9 mouse cellular contexts compared by ENCODE assay signal in the genomic region with DNA sequence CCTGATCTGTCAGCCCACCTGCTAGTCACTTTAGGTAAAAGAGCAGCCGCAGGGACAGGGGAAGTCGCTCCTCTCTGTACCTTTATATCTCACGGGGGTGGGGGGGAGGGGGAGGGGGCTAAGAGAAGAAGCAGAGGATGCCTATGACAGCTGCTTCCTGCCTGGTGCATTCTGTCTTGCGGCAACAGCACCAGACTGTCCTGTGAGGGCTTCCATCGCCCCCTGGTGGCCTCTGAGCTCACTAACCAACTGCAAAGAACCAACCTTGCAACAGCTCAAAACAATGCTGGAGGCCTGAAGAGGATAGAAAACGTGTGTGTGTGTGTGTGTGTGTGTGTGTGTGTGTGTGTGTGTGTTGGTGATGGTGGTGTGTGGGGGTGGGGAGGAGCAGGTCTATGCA. TPM values are rescaled to one million over a fixed set of nuclear protein-coding genes. Genes with fewer than 3 reads are reported as not detected.
DNase-seq lines count a peak whose midpoint lies in the region; ATAC-seq lines count a peak whose summit lies in the region.
"Had no signal": no experiment of that assay in that cellular context is flagged by ENCODE, and none has a peak within 500 bp of the region (broad histone marks: within the 10 kb centered on the region; RNA-seq: fewer than 3 reads in every experiment).

No protein-coding gene starts in this region.

- peak; percentile 75 for ATAC-seq in hindbrain, embryonic 13.5 days (ENCODE audit: low FRiP score)

- H3K9me3 ChIP-seq in hindbrain, embryonic 13.5 days = no peaks in the 10 kb centered on the region

- H3K9ac ChIP-seq in hindbrain, embryonic 13.5 days = no peak overlapping the region

- WGBS in hindbrain, embryonic 13.5 days = 18% methylated on average over 6 of the region's 6 CpGs

- H3K4me3 ChIP-seq in hindbrain, embryonic 13.5 days = no peak overlapping the region

- H3K27me3 ChIP-seq in hindbrain, embryonic 13.5 days = no peaks in the 10 kb centered on the region

- peak; percentile 26 for DNase-seq in MN1 (ENCODE audit: low spot score)
- peak; percentile 85 to 87 for DNase-seq in cerebellum, adult 18-20 months
- peak; percentile 69 for DNase-seq in forelimb bud, embryonic 11.5 days (ENCODE audit: low read depth, low spot score)
- DNase-seq in layer of hippocampus, postnatal 14 days (ENCODE audit: low spot score in 2 of 2) = peak; percentile 76 to 82
- peak; percentile 88 for DNase-seq in lung, postnatal 36 days
- DNase-seq in retina, postnatal 1 day = peak; percentile 87
- peak; percentile 89 to 91 for DNase-seq in thymus, postnatal 36 days

- H3K27ac ChIP-seq in hindbrain, embryonic 13.5 days = no peak overlapping the region
- H3K27ac ChIP-seq: macrophage had no signal

- H3K36me3 ChIP-seq in hindbrain, embryonic 13.5 days = peaks cover 92% of the 10 kb centered on the region

- no peaks in the 10 kb centered on the region for H3K4me1 ChIP-seq in hindbrain, embryonic 13.5 days (replicated peaks)

- H3K4me2 ChIP-seq in hindbrain, embryonic 13.5 days = no peak overlapping the region

RNA-seq across cellular contexts. Expression of a gene that starts 37.4 kb away (rescaled TPM):
- polyA plus RNA-seq in hindbrain, embryonic 13.5 days (2015; fragmentation: Nextera tagmentation; extraction: Ambion mirVana) = 74.9 and 83.6 TPM in 2 replicates
- 100 to 1,000 TPM; 362 to 381 TPM for total RNA-seq in layer of hippocampus, postnatal 14 days (2021)

RNA-seq across cellular contexts. Expression of a gene that starts 40.0 kb away (rescaled TPM):
- 1.7 TPM in 2 replicates for polyA plus RNA-seq in hindbrain, embryonic 13.5 days (2015; fragmentation: Nextera tagmentation; extraction: Ambion mirVana)
- 1 to 10 TPM; 2.9 to 3.4 TPM for total RNA-seq in layer of hippocampus, postnatal 14 days (2021)
- polyA plus RNA-seq: macrophage had no signal

Comparison
In these comparisons a context has a peak if more than half of its experiments do, and no peak if none do; other contexts are left out.
1. DNase-seq: peak in every context shown above with its lines; median percentile 90 in thymus, postnatal 36 days; 88 in lung, postnatal 36 days; 87 in retina, postnatal 1 day; 86 in cerebellum, adult 18-20 months; 79 in layer of hippocampus, postnatal 14 days; 69 in forelimb bud, embryonic 11.5 days; 26 in MN1.